Mouse (Mus musculus) midbrain, embryonic 11.5 days (tissue): Measurements from ENCODE around the gene Gm26661. TPM values are rescaled to one million over a fixed set of nuclear protein-coding genes. Genes with fewer than 3 reads are reported as not detected.
A peak's percentile ranks its signal among the peaks of the same experiment; 100 is the strongest.

Experiments used
- ATAC-seq: fragments of 200-750 bp; cut with Nextera tagmentation; 2 replicates; pipeline ENCODE4 v1.8.0; 2017; ENCODE audit warnings: moderate TSS enrichment, moderate library complexity; ENCODE audit not compliant: low FRiP score
- DNase-seq: peaks from one replicate; pipeline ENCODE4 v3.0.0; 2015; ENCODE audit warnings: low spot score; ENCODE audit errors: missing footprints
- H3K27ac ChIP-seq: fragments of 300-500 bp; sonication (generic); 2 replicates; pipeline ENCODE4 v1.5.1; 2014; ENCODE audit warnings: low read depth, low read length
- H3K27me3 ChIP-seq: fragments of 300-500 bp; sonication (generic); 2 replicates; pipeline ENCODE4 v1.6.1; 2014; ENCODE audit warnings: mild to moderate bottlenecking, low read length, moderate library complexity, mixed read lengths; ENCODE audit not compliant: control insufficient read depth, insufficient read depth
- H3K36me3 ChIP-seq: fragments of 300-500 bp; sonication (generic); 2 replicates; pipeline ENCODE4 v1.6.1; 2014; ENCODE audit warnings: mild to moderate bottlenecking, low read length, moderate library complexity, mixed read lengths; ENCODE audit not compliant: control insufficient read depth, insufficient read depth
- H3K4me1 ChIP-seq: fragments of 300-500 bp; sonication (generic); 2 replicates; pipeline ENCODE4 v1.6.1; 2014; ENCODE audit warnings: low read length; ENCODE audit not compliant: control insufficient read depth, insufficient read depth
- H3K4me2 ChIP-seq: fragments of 300-500 bp; sonication (generic); 2 replicates; pipeline ENCODE4 v1.6.1; 2014; ENCODE audit warnings: mild to moderate bottlenecking, moderate library complexity
- H3K4me3 ChIP-seq: fragments of 300-500 bp; sonication (generic); 2 replicates; pipeline ENCODE4 v1.5.1; 2014; ENCODE audit warnings: low read depth, low read length
- H3K9ac ChIP-seq: fragments of 300-500 bp; sonication (generic); 2 replicates; pipeline ENCODE4 v1.6.1; 2014; ENCODE audit warnings: low read length
- H3K9me3 ChIP-seq: fragments of 300-500 bp; sonication (generic); 2 replicates; pipeline ENCODE4 v1.6.1; 2016; ENCODE audit warnings: low read length; ENCODE audit not compliant: control insufficient read depth
- WGBS: fragments of 180-500 bp; shearing (Covaris S2); extraction: QIAGEN DNeasy Blood & Tissue Kit; methylation state at CpG from one replicate; pipeline ENCODE4 v1.1.7; 2014; 5-methylcytosine and 5-hydroxymethylcytosine counted together
- polyA plus RNA-seq: library from polyadenylated mRNA; unstranded; fragments of >200 nt; fragmentation: Nextera tagmentation; extraction: Ambion mirVana; gene quantifications from 2 replicates; pipeline ENCODE4 v1.2.1, GENCODE M21; 2014

Gene Gm26661
- polyA plus RNA-seq = not detected in 2 replicates

DNA sequence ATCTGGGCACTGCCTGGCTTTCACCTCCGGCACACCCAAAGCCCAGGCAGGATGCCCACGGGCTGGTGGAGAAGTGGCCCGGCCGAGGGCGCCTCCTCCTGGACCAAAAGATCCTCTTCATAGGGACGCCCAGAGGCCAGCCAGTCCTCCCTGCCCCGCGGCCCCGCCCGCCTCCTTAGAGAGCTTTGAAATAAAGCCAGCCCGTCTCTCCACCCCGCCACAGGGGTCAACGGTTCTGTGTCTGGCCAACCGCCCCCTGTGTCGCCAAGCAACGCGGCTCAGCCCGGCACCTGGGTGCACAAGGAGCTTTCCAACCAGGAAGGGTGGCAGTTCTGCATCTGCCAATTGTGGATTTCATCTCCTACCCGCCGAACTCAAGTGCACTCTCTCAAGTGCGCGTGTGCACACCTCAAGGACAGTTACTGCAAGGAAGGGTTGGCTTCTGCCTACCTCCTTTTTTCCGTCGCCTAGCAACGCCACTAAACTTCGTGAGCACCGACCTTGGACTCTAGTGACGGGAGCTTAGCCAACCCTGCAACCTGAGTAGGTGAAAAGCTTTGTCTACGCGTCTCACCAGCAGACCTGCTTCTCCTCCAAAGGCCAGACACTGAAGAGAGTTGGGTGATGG, at the start of gene Gm26661:
Gene Gm26661, plus strand, starts transcription at position 56 of the 628 bp plus-strand sequence.
- 2% methylated on average over 30 of the region's 30 CpGs for WGBS
- ATAC-seq = peak; percentile 90
- H3K4me2 ChIP-seq = peak within 1 kb of the TSS; percentile 68
- peak within 1 kb of the TSS; percentile 48 for H3K9ac ChIP-seq
- H3K36me3 ChIP-seq = no peaks in the 10 kb centered on the region
- no peaks in the 10 kb centered on the region for H3K4me1 ChIP-seq
- H3K27me3 ChIP-seq = no peaks in the 10 kb centered on the region
- no peaks in the 10 kb centered on the region for H3K9me3 ChIP-seq
- H3K27ac ChIP-seq = no peak within 1 kb of the TSS
- peak within 1 kb of the TSS; percentile 31 for H3K4me3 ChIP-seq
- peak; percentile 94 for DNase-seq

GRCm38 (mm10) chr14:7748944-7749763, 42.2 kb upstream of the Gm26661 start:
- Histone ChIP-seq H3K27ac (no peak overlapping the region), H3K9ac (peak overlapping the region; percentile 24), H3K27me3 (no peaks in the 10 kb centered on the region), H3K36me3 (no peaks in the 10 kb centered on the region), H3K4me1 (no peaks in the 10 kb centered on the region), H3K4me2 (peak overlapping the region; percentile 22), H3K9me3 (no peaks in the 10 kb centered on the region), H3K4me3 (peak overlapping the region; percentile 1; the same call in 1 of the 2 replicates)
- ATAC-seq (peak; percentile 93), DNase-seq (peak; percentile 98)
- 40% methylated on average over 11 of the region's 11 CpGs for WGBS

- Histone ChIP-seq H3K36me3 (no peaks in the 10 kb centered on the region), H3K4me2 (peak overlapping the region; percentile 22), H3K27me3 (no peaks in the 10 kb centered on the region), H3K9me3 (no peaks in the 10 kb centered on the region), H3K9ac (peak overlapping the region; percentile 24), H3K4me3 (peak overlapping the region; percentile 1; the same call in 1 of the 2 replicates), H3K27ac (no peak overlapping the region), H3K4me1 (no peaks in the 10 kb centered on the region)
- peak; percentile 94 for ATAC-seq
- no peak for DNase-seq
- WGBS = 11% methylated on average over 4 of the region's 4 CpGs
Measured at GRCm38 (mm10) chr14:7749764-7750089, 41.7 kb upstream of the Gm26661 start.

GRCm38 (mm10) chr14:7765569-7766314, 25.6 kb upstream of the Gm26661 start:
- H3K4me3 ChIP-seq = no peak overlapping the region
- H3K9ac ChIP-seq = no peak overlapping the region
- H3K4me2 ChIP-seq = no peak overlapping the region
- H3K27me3 ChIP-seq = no peaks in the 10 kb centered on the region
- H3K27ac ChIP-seq = no peak overlapping the region
- DNase-seq (peak; percentile 98), ATAC-seq (peak; percentile 95)
- WGBS = 11% methylated on average over 9 of the region's 9 CpGs
- no peaks in the 10 kb centered on the region for H3K4me1 ChIP-seq
- H3K9me3 ChIP-seq = no peaks in the 10 kb centered on the region
- no peaks in the 10 kb centered on the region for H3K36me3 ChIP-seq

DNA sequence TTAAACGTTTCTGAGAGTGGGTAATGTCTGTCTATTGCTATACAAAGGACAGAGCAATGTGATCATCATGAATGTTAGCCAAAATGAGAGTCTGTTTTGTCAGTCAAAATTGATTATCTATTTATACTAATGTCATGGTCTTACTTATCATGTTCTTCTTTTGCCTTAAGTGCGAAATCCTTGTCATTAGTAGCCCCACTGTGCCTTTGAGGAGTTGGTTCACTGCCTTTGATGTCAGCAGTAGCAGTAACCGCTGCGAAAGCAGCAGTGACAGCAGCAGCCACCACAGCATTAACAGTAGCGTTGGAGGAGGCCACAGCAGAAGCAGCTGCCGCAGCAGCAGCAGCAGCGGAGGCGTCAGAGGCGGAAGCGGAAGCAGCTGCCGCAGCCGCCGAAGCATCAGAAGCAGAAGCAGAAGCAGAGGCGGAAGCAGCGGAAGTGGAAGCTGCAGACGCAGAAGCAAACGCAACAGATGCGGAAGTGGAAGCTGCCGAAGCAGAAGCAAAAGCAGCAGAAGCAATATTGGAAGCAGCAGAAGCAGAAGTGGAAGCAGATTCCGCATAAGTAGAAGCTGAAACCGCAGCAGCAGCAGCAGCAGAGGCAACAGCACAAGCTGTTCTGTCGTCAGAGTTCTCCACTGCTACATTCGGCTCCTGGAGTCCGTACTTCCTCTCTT, 17.5 kb upstream of the Gm26661 start:
- Histone ChIP-seq H3K36me3 (no peaks in the 10 kb centered on the region), H3K9ac (peak overlapping the region; percentile 49), H3K9me3 (no peaks in the 10 kb centered on the region), H3K4me2 (peak overlapping the region; percentile 46), H3K4me1 (no peaks in the 10 kb centered on the region), H3K27ac (no peak overlapping the region), H3K27me3 (no peaks in the 10 kb centered on the region), H3K4me3 (peak overlapping the region; percentile 35)
- ATAC-seq (peak; percentile 92), DNase-seq (peak; percentile 91)
- 44% methylated on average over 24 of the region's 24 CpGs for WGBS

DNA sequence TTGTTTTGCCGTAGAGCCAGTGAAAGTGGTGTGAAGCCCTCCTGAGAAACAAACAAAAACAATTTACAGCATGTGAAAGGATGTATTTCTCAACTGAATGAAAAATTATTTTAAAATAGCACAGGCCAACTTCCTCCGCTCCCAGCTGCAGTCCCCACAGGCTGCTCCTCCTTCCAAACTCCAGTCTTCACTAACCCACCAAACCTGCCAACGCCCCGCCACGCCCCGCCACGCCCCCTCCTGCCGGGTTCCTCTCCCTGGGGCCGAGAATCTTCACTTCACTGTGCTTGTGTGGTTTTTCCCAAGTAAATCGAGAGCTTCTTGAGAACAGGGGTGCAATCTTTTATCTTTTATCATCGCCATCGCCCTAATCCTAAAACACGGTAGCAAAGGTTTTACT, 5.3 kb upstream of the Gm26661 start:
- no peak overlapping the region for H3K27ac ChIP-seq
- no peaks in the 10 kb centered on the region for H3K4me1 ChIP-seq
- DNase-seq = no peak
- no peaks in the 10 kb centered on the region for H3K9me3 ChIP-seq
- no peak overlapping the region for H3K4me2 ChIP-seq
- no peaks in the 10 kb centered on the region for H3K27me3 ChIP-seq
- H3K9ac ChIP-seq = no peak overlapping the region
- 61% methylated on average over 13 of the region's 13 CpGs for WGBS
- H3K4me3 ChIP-seq = no peak overlapping the region
- no peaks in the 10 kb centered on the region for H3K36me3 ChIP-seq
- ATAC-seq = no peak

DNA sequence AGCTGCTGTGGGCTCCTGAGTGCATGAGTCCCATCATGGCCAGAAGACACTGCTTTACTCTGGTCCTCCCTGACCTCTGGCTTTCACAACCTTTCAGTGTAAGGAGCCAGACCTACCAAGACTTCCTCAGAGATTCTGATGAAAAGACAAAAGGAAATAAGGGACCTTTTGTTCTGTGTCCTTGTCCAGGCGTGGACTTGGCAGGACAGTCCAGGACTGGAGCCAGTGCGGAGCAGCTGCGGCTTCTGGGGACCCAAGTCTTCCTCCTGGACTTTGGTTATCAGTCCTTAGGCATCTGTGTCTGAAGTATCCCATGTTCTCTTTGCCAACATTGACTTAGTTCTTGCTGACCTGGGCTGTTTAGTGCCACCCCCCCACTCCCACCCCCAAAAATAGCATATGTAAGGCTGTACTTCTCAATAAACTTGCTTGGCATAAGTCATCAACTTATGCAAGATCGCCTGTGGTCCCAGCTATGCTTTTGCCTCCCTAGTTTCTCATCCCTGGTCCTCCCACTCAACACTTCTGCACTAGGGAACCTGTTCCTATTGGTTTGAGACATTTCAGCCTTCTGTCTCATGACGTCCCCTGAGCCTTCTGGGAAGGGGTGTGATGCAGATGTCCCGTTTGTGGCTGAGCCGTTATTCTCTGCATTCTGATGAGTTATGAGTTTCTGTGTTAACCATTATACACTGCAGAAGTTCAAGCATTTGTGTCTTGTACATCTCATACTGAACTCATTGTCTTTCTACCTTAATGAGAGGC, 1.9 kb upstream of the Gm26661 start:
- Histone ChIP-seq H3K36me3 (no peaks in the 10 kb centered on the region), H3K4me2 (no peak overlapping the region), H3K4me1 (no peaks in the 10 kb centered on the region), H3K27ac (no peak overlapping the region), H3K9ac (no peak overlapping the region), H3K27me3 (no peaks in the 10 kb centered on the region), H3K4me3 (no peak overlapping the region), H3K9me3 (no peaks in the 10 kb centered on the region)
- ATAC-seq (no peak), DNase-seq (no peak)
- 86% methylated on average over 7 of the region's 7 CpGs for WGBS

GRCm38 (mm10) chr14:7791061-7791531, 291 bp upstream of the Gm26661 start:
- H3K4me3 ChIP-seq = peak overlapping the region; percentile 31
- DNase-seq = peak; percentile 85
- no peak overlapping the region for H3K27ac ChIP-seq
- H3K9me3 ChIP-seq = no peaks in the 10 kb centered on the region
- H3K4me2 ChIP-seq = peak overlapping the region; percentile 68
- peak; percentile 31; the same call in 1 of the 2 replicates for ATAC-seq
- H3K36me3 ChIP-seq = no peaks in the 10 kb centered on the region
- H3K4me1 ChIP-seq = no peaks in the 10 kb centered on the region
- H3K9ac ChIP-seq = peak overlapping the region; percentile 48
- H3K27me3 ChIP-seq = no peaks in the 10 kb centered on the region
- WGBS = 14% methylated on average over 19 of the region's 19 CpGs
